8 mouse cellular contexts compared by ENCODE assay signal in genomic region chr15:89377938-89378828, GRCm38 (mm10). TPM values are rescaled to one million over a fixed set of nuclear protein-coding genes. Genes with fewer than 3 reads are reported as not detected.
DNase-seq lines count a peak whose midpoint lies in the region; ATAC-seq and TF ChIP-seq lines count a peak whose summit lies in the region.

No protein-coding gene starts in this region.

- H3K9ac ChIP-seq in limb, embryonic 11.5 days (ENCODE audit: low read length) = peak overlapping the region; percentile 5; the same call in 1 of the 2 replicates
- peak overlapping the region; percentile 23 for H3K9ac ChIP-seq in neural tube, embryonic 15.5 days (replicated peaks)

- H3K27ac ChIP-seq in spleen, adult 2 months (ENCODE audit: insufficient read depth, low read length) = no peak overlapping the region
- H3K27ac ChIP-seq in limb, embryonic 11.5 days (replicated peaks; ENCODE audit: low read depth, low read length) = no peak overlapping the region
- no peak overlapping the region for H3K27ac ChIP-seq in neural tube, embryonic 15.5 days (replicated peaks)

- H3K9me3 ChIP-seq in limb, embryonic 11.5 days (ENCODE audit: control insufficient read depth, low read length) = no peaks in the 10 kb centered on the region
- H3K9me3 ChIP-seq in neural tube, embryonic 15.5 days (replicated peaks) = no peaks in the 10 kb centered on the region

- peaks cover 9% of the 10 kb centered on the region for H3K27me3 ChIP-seq in spleen, adult 2 months (ENCODE audit: control insufficient read depth, insufficient read depth, low read length)
- peaks cover 41% of the 10 kb centered on the region for H3K27me3 ChIP-seq in limb, embryonic 11.5 days (ENCODE audit: control insufficient read depth, insufficient read depth, low read length)
- H3K27me3 ChIP-seq in neural tube, embryonic 15.5 days (replicated peaks) = peaks cover 46% of the 10 kb centered on the region

- no peaks in the 10 kb centered on the region for H3K36me3 ChIP-seq in spleen, adult 2 months (ENCODE audit: control insufficient read depth, insufficient read depth, low read length)
- no peaks in the 10 kb centered on the region for H3K36me3 ChIP-seq in limb, embryonic 11.5 days (ENCODE audit: control insufficient read depth, insufficient read depth, low read length)
- H3K36me3 ChIP-seq in neural tube, embryonic 15.5 days = no peaks in the 10 kb centered on the region

- peak overlapping the region; percentile 63 for H3K4me2 ChIP-seq in limb, embryonic 11.5 days (ENCODE audit: low read depth, severe bottlenecking)
- H3K4me2 ChIP-seq in neural tube, embryonic 15.5 days = peak overlapping the region; percentile 62

- peaks cover 7% of the 10 kb centered on the region for H3K4me1 ChIP-seq in spleen, adult 2 months (ENCODE audit: control insufficient read depth, insufficient read depth, insufficient read length)
- H3K4me1 ChIP-seq in limb, embryonic 11.5 days (ENCODE audit: control insufficient read depth, insufficient read depth, low read length) = peaks cover 10% of the 10 kb centered on the region
- H3K4me1 ChIP-seq in neural tube, embryonic 15.5 days = peaks cover 28% of the 10 kb centered on the region

- 18% methylated on average over 46 of the region's 46 CpGs for WGBS in spleen, adult 2 months
- 12% methylated on average over 39 of the region's 46 CpGs for WGBS in limb, embryonic 11.5 days
- 9% methylated on average over 46 of the region's 46 CpGs for WGBS in neural tube, embryonic 15.5 days

- TF ChIP-seq POLR2A in spleen, adult 2 months (IDR thresholded peaks at IDR 0.05; ENCODE audit: low read depth, low read length) = no peak

- peak overlapping the region; percentile 24; the same call in 1 of the 2 replicates for H3K4me3 ChIP-seq in spleen, adult 2 months (ENCODE audit: extremely low read depth, insufficient read depth, insufficient read length)
- H3K4me3 ChIP-seq in limb, embryonic 11.5 days (ENCODE audit: low read depth, low read length) = peak overlapping the region; percentile 34
- peak overlapping the region; percentile 35 for H3K4me3 ChIP-seq in neural tube, embryonic 15.5 days (replicated peaks)

- TF ChIP-seq CTCF in spleen, adult 2 months (IDR thresholded peaks at IDR 0.05; ENCODE audit: extremely low read depth, insufficient read depth, insufficient read length, insufficient replicate concordance) = no peak

- no peak for ATAC-seq in limb, embryonic 11.5 days (ENCODE audit: insufficient number of reproducible peaks, low FRiP score, low TSS enrichment, low read depth)
- ATAC-seq in neural tube, embryonic 15.5 days (ENCODE audit: low FRiP score) = no peak

- peak; percentile 69 for DNase-seq in cerebellum, adult 11-12 months
- DNase-seq in cerebellum, adult 8-10 months = no peak
- no peak for DNase-seq in spleen, adult 2 months (ENCODE audit: low read depth in 1 of 2, low spot score in 2 of 2)
- no peak for DNase-seq in spleen, postnatal 36 days (ENCODE audit: low spot score in 2 of 2)
- DNase-seq in limb, embryonic 11.5 days (ENCODE audit: low spot score) = no peak
- DNase-seq in layer of hippocampus, adult 18-20 months (ENCODE audit: low spot score in 2 of 2) = no peak
- DNase-seq in B cell, adult 2 months = no peak

RNA-seq across cellular contexts. Expression of gene Odf3b, which starts 0.9 kb away (rescaled TPM):
- polyA plus RNA-seq in spleen, adult 2 months (2012; rRNA removed) = 1.5 and 1.6 TPM in 2 replicates
- polyA plus RNA-seq in limb, embryonic 11.5 days (2014; fragmentation: Nextera tagmentation; extraction: Ambion mirVana) = 0.34 TPM in 1 of 2 replicates, not detected in the other
- 2.4 and 2.9 TPM in 2 replicates for polyA plus RNA-seq in neural tube, embryonic 15.5 days (2015; fragmentation: Nextera tagmentation; extraction: Ambion mirVana)
- total RNA-seq in layer of hippocampus, adult 18-20 months (2021) = 1 to 10 TPM; 3.2 to 4.3 TPM

RNA-seq across cellular contexts. Expression of gene Tymp, which starts 1.3 kb away (rescaled TPM):
- 2.9 and 4.6 TPM in 2 replicates for polyA plus RNA-seq in spleen, adult 2 months (2012; rRNA removed)
- polyA plus RNA-seq in limb, embryonic 11.5 days (2014; fragmentation: Nextera tagmentation; extraction: Ambion mirVana) = 1.9 and 2.2 TPM in 2 replicates
- 2.1 and 2.6 TPM in 2 replicates for polyA plus RNA-seq in neural tube, embryonic 15.5 days (2015; fragmentation: Nextera tagmentation; extraction: Ambion mirVana)
- 1 to 10 TPM; 1.4 to 1.5 TPM for total RNA-seq in layer of hippocampus, adult 18-20 months (2021)

RNA-seq across cellular contexts. Expression of gene Sco2, which starts 4.5 kb away (rescaled TPM):
- polyA plus RNA-seq in spleen, adult 2 months (2012; rRNA removed) = 26.6 and 28.4 TPM in 2 replicates
- polyA plus RNA-seq in limb, embryonic 11.5 days (2014; fragmentation: Nextera tagmentation; extraction: Ambion mirVana) = 4.9 and 6.3 TPM in 2 replicates
- 15.6 and 17.9 TPM in 2 replicates for polyA plus RNA-seq in neural tube, embryonic 15.5 days (2015; fragmentation: Nextera tagmentation; extraction: Ambion mirVana)
- total RNA-seq in layer of hippocampus, adult 18-20 months (2021) = 10 to 100 TPM; 28.1 to 34.0 TPM

RNA-seq across cellular contexts. Expression of gene Klhdc7b, which starts 6.5 kb away (rescaled TPM):
- polyA plus RNA-seq in spleen, adult 2 months (2012; rRNA removed) = 0.02 TPM in 1 of 2 replicates, not detected in the other
- not detected in 2 replicates for polyA plus RNA-seq in limb, embryonic 11.5 days (2014; fragmentation: Nextera tagmentation; extraction: Ambion mirVana)
- 0.05 and 0.06 TPM in 2 replicates for polyA plus RNA-seq in neural tube, embryonic 15.5 days (2015; fragmentation: Nextera tagmentation; extraction: Ambion mirVana)
- under 1 TPM; 0.32 to 0.51 TPM for total RNA-seq in layer of hippocampus, adult 18-20 months (2021)

RNA-seq across cellular contexts. Expression of gene Ncaph2, which starts 22.7 kb away (rescaled TPM):
- 113 and 131 TPM in 2 replicates for polyA plus RNA-seq in spleen, adult 2 months (2012; rRNA removed)
- 176 and 180 TPM in 2 replicates for polyA plus RNA-seq in limb, embryonic 11.5 days (2014; fragmentation: Nextera tagmentation; extraction: Ambion mirVana)
- polyA plus RNA-seq in neural tube, embryonic 15.5 days (2015; fragmentation: Nextera tagmentation; extraction: Ambion mirVana) = 105 and 111 TPM in 2 replicates
- total RNA-seq in layer of hippocampus, adult 18-20 months (2021) = 100 to 1,000 TPM; 101 to 103 TPM
